Mouse (Mus musculus): ENCODE data around the gene Csrp1.

DNA sequence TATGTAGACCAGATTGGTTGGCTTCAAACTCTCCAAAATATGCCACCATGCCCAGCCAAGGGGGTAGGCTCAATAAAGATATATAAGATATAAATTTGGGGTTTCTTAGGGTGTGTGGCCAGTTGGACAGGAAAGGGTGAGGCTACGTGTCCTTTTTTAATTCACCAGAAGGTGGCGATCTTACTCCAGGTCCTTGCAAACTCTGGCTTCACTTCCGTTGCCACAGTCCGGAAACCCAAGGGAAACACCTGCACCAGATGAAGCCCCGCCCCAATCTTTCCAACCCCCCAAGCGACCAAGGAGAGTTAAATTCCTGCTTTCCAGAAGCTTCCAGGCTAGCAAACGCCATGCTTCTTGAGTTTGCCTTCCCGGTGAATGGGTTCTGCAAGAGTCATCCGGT is 375 bp upstream of the Csrp1 start:
- TF ChIP-seq CTCF (IDR thresholded peaks at IDR 0.05; ENCODE audit: low read depth, low read length) (peak; percentile 70), EP300 (IDR thresholded peaks at IDR 0.05; ENCODE audit: insufficient read depth, low read depth, low read length) (no peak)
